Mouse (Mus musculus) c-Kit-positive CD71-negative TER-119-negative erythroid progenitor cells, embryonic 14.5 days (primary cell): ENCODE results near the gene Spata45.

Source experiments
- DNase-seq: peaks from one replicate; pipeline ENCODE4 v3.0.0-alpha.2; 2013; ENCODE audit warnings: low read depth

Spata45 gene

GRCm38 (mm10) chr1:191041352-191041751 lies 4.9 kb downstream of the Spata45 start:
- DNase-seq: no peak

GRCm38 (mm10) chr1:191042106-191042505 lies 5.7 kb downstream of the Spata45 start:
- DNase-seq: no peak

GRCm38 (mm10) chr1:191042688-191043087 lies 6.2 kb downstream of the Spata45 start:
- no peak for DNase-seq

GRCm38 (mm10) chr1:191045264-191045663 lies 8.8 kb downstream of the Spata45 start:
- no peak for DNase-seq

- no peak for DNase-seq
Observed at GRCm38 (mm10) chr1:191046231-191046824, 9.9 kb downstream of the Spata45 start.

- no peak for DNase-seq
Observed at GRCm38 (mm10) chr1:191053555-191053954, 17.1 kb downstream of the Spata45 start.

- DNase-seq: no peak
Observed at GRCm38 (mm10) chr1:191054870-191055532, 18.6 kb downstream of the Spata45 start.

- no peak for DNase-seq
Observed at GRCm38 (mm10) chr1:191055533-191055873, 19.1 kb downstream of the Spata45 start.

GRCm38 (mm10) chr1:191057461-191057860 lies 21.0 kb downstream of the Spata45 start:
- no peak for DNase-seq

- DNase-seq: no peak
Observed at GRCm38 (mm10) chr1:191062241-191062780, 25.9 kb downstream of the Spata45 start.

GRCm38 (mm10) chr1:191062781-191063485 lies 26.5 kb downstream of the Spata45 start, which contains the start of the genes Tatdn3 and Nsl1:
TSS of gene Tatdn3 (minus strand) at chr1:191062932.
TSS of gene Nsl1 (plus strand) at chr1:191063012.
- DNase-seq: peak; percentile 86

- DNase-seq: no peak
Observed at GRCm38 (mm10) chr1:191063700-191064099, 27.3 kb downstream of the Spata45 start.

GRCm38 (mm10) chr1:191064535-191064934 lies 28.1 kb downstream of the Spata45 start:
- no peak for DNase-seq

GRCm38 (mm10) chr1:191065188-191065587 lies 28.7 kb downstream of the Spata45 start:
- no peak for DNase-seq

- no peak for DNase-seq
Observed at GRCm38 (mm10) chr1:191068377-191068776, 31.9 kb downstream of the Spata45 start.

- DNase-seq: no peak
Observed at GRCm38 (mm10) chr1:191070259-191070658, 33.8 kb downstream of the Spata45 start.

- no peak for DNase-seq
Observed at GRCm38 (mm10) chr1:191071613-191072012, 35.2 kb downstream of the Spata45 start.

- DNase-seq: no peak
Observed at GRCm38 (mm10) chr1:191072329-191072913, 36.0 kb downstream of the Spata45 start.

- no peak for DNase-seq
Observed at GRCm38 (mm10) chr1:191073001-191073400, 36.6 kb downstream of the Spata45 start.

- DNase-seq: no peak
Observed at GRCm38 (mm10) chr1:191073486-191073885, 37.0 kb downstream of the Spata45 start.

GRCm38 (mm10) chr1:191075199-191075883 lies 38.9 kb downstream of the Spata45 start:
- DNase-seq: no peak

GRCm38 (mm10) chr1:191083230-191083629 lies 46.8 kb downstream of the Spata45 start:
- no peak for DNase-seq
